Mouse (Mus musculus) kidney, embryonic 14.5 days (tissue): Measurements from ENCODE around the gene Crcp. TPM values are rescaled to one million over a fixed set of nuclear protein-coding genes. Genes with fewer than 3 reads are reported as not detected.

Experiments used
- ATAC-seq: fragments of 200-750 bp; cut with Nextera tagmentation; 2 replicates; pipeline ENCODE4 v1.8.0; 2017; ENCODE audit warnings: moderate number of reproducible peaks, mild to moderate bottlenecking, moderate TSS enrichment, moderate library complexity; ENCODE audit not compliant: low FRiP score, low TSS enrichment
- H3K27ac ChIP-seq: fragments of 300-500 bp; sonication (generic); 2 replicates; pipeline ENCODE4 v1.5.1; 2014; ENCODE audit warnings: low read depth, mild to moderate bottlenecking, low read length, moderate library complexity, mixed read lengths
- H3K27me3 ChIP-seq: fragments of 300-500 bp; sonication (generic); 2 replicates; pipeline ENCODE4 v1.6.1; 2014; ENCODE audit warnings: mild to moderate bottlenecking, low read length; ENCODE audit not compliant: control insufficient read depth, insufficient read depth
- H3K36me3 ChIP-seq: fragments of 300-500 bp; sonication (generic); 2 replicates; pipeline ENCODE4 v1.6.1; 2014; ENCODE audit warnings: low read length, mixed read lengths; ENCODE audit not compliant: control insufficient read depth, insufficient read depth
- H3K4me1 ChIP-seq: fragments of 300-500 bp; sonication (generic); 2 replicates; pipeline ENCODE4 v1.6.1; 2014; ENCODE audit warnings: low read length, mixed read lengths; ENCODE audit not compliant: control insufficient read depth, insufficient read depth
- H3K4me2 ChIP-seq: fragments of 300-500 bp; sonication (generic); replicated peaks from 2 replicates; pipeline ENCODE4 v1.6.1; 2014; ENCODE audit warnings: low read depth, mild to moderate bottlenecking, low read length
- H3K4me3 ChIP-seq: fragments of 300-500 bp; sonication (generic); 2 replicates; pipeline ENCODE4 v1.5.1; 2014; ENCODE audit warnings: mild to moderate bottlenecking, low read length
- H3K9ac ChIP-seq: fragments of 300-500 bp; sonication (generic); 2 replicates; pipeline ENCODE4 v1.6.1; 2014; ENCODE audit warnings: low read depth, mild to moderate bottlenecking, low read length, moderate library complexity
- H3K9me3 ChIP-seq: fragments of 300-500 bp; sonication (generic); 2 replicates; pipeline ENCODE4 v1.6.1; 2016; ENCODE audit warnings: low read length; ENCODE audit not compliant: control insufficient read depth
- WGBS: fragments of 180-500 bp; shearing (Covaris S2); extraction: QIAGEN DNeasy Blood & Tissue Kit; methylation state at CpG from one replicate; pipeline ENCODE4 v1.1.7; 2014; 5-methylcytosine and 5-hydroxymethylcytosine counted together
- polyA plus RNA-seq: library from polyadenylated mRNA; unstranded; fragments of >200 nt; fragmentation: Nextera tagmentation; extraction: Ambion mirVana; gene quantifications from 2 replicates; pipeline ENCODE4 v1.2.1, GENCODE M21; 2014

Gene Crcp
- polyA plus RNA-seq, 1 experiment from 2014 or later = 24.5 TPM

GRCm38 (mm10) chr5:130088612-130089011, 59.5 kb downstream of the Crcp start:
- Histone ChIP-seq H3K4me1 (no peaks in the 10 kb centered on the region), H3K9me3 (no peaks in the 10 kb centered on the region), H3K27ac (no peak overlapping the region), H3K27me3 (no peaks in the 10 kb centered on the region), H3K9ac (no peak overlapping the region), H3K4me2 (no peak overlapping the region), H3K4me3 (no peak overlapping the region), H3K36me3 (no peaks in the 10 kb centered on the region; the same call in 1 of the 2 replicates)
- ATAC-seq = no peak
- 91% methylated on average over 4 of the region's 4 CpGs for WGBS

DNA sequence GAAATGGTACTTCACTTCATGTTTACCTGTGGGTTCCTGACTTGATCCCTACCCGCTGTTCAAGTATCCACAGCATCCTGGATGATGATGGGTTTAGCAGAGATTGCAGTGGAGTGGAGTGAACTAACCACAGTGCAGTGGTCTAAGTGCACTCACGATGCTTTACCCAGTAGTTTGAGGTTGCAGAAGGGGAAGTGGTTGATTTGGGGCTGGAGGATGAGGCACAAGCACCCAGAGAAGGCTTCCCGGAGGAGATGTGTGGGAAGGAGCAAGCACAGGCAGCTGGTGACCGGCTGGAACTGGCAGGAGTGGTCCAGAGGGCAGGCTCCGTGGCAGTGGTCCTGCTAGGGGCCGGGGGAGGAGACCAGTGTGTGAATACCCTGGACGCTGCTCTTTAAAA, 60.1 kb downstream of the Crcp start:
- 58% methylated on average over 7 of the region's 7 CpGs for WGBS
- ATAC-seq = no peak
- no peaks in the 10 kb centered on the region for H3K9me3 ChIP-seq
- H3K36me3 ChIP-seq = no peaks in the 10 kb centered on the region; the same call in 1 of the 2 replicates
- no peak overlapping the region for H3K9ac ChIP-seq
- no peak overlapping the region for H3K4me2 ChIP-seq
- no peaks in the 10 kb centered on the region for H3K4me1 ChIP-seq
- H3K27me3 ChIP-seq = no peaks in the 10 kb centered on the region
- no peak overlapping the region for H3K27ac ChIP-seq
- no peak overlapping the region for H3K4me3 ChIP-seq

GRCm38 (mm10) chr5:130089626-130090393, 60.7 kb downstream of the Crcp start:
- Histone ChIP-seq H3K9ac (no peak overlapping the region), H3K4me3 (no peak overlapping the region), H3K4me1 (no peaks in the 10 kb centered on the region), H3K4me2 (no peak overlapping the region), H3K9me3 (no peaks in the 10 kb centered on the region), H3K36me3 (no peaks in the 10 kb centered on the region; the same call in 1 of the 2 replicates), H3K27me3 (no peaks in the 10 kb centered on the region), H3K27ac (no peak overlapping the region)
- WGBS = 86% methylated on average over 18 of the region's 18 CpGs
- no peak for ATAC-seq

GRCm38 (mm10) chr5:130096754-130097153, 67.7 kb downstream of the Crcp start:
- Histone ChIP-seq H3K27ac (no peak overlapping the region), H3K36me3 (peaks cover 3% of the 10 kb centered on the region; the same call in 1 of the 2 replicates), H3K4me3 (no peak overlapping the region), H3K4me2 (no peak overlapping the region), H3K4me1 (no peaks in the 10 kb centered on the region), H3K9me3 (no peaks in the 10 kb centered on the region), H3K27me3 (no peaks in the 10 kb centered on the region), H3K9ac (no peak overlapping the region)
- ATAC-seq = no peak
- 68% methylated on average over 12 of the region's 12 CpGs for WGBS

- Histone ChIP-seq H3K27ac (no peak overlapping the region), H3K36me3 (peaks cover 9% of the 10 kb centered on the region), H3K4me3 (no peak overlapping the region), H3K27me3 (no peaks in the 10 kb centered on the region), H3K4me1 (no peaks in the 10 kb centered on the region), H3K9me3 (no peaks in the 10 kb centered on the region), H3K4me2 (no peak overlapping the region), H3K9ac (no peak overlapping the region)
- 57% methylated on average over 2 of the region's 2 CpGs for WGBS
- ATAC-seq = no peak
Measured at GRCm38 (mm10) chr5:130097837-130098236, 68.7 kb downstream of the Crcp start.

- WGBS = 96% methylated on average over 17 of the region's 17 CpGs
- no peaks in the 10 kb centered on the region for H3K4me1 ChIP-seq
Measured at GRCm38 (mm10) chr5:130101724-130102123, 72.6 kb downstream of the Crcp start.

DNA sequence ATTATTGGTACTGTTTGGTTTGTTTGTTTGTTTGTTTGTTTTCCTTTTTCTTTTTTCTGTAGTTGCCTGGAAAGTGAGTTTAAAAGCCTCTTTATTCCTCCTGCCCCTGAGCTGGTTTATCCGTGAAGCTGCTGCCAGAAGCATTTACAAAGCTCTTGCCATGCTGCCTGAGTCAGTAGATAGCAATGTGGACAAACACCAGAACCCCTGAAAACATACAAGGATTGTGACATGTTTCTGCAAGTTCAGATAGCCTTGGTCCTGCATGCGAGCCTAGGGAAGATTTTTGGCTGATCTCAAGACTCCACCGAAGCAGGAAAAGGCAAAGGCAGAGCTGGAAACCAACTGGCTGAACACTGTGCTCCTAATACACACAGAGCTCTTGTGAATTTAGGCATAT, 80.3 kb downstream of the Crcp start:
- H3K27me3 ChIP-seq = no peaks in the 10 kb centered on the region
- WGBS = 90% methylated on average over 3 of the region's 3 CpGs
- H3K36me3 ChIP-seq = peaks cover 2% of the 10 kb centered on the region; the same call in 1 of the 2 replicates
- H3K9me3 ChIP-seq = no peaks in the 10 kb centered on the region
- no peak for ATAC-seq
- H3K27ac ChIP-seq = no peak overlapping the region
- H3K4me1 ChIP-seq = no peaks in the 10 kb centered on the region
- H3K4me2 ChIP-seq = no peak overlapping the region
- H3K9ac ChIP-seq = no peak overlapping the region
- no peak overlapping the region for H3K4me3 ChIP-seq

More at GRCm38 (mm10) chr5:130101724-130102123, 72.6 kb downstream of the Crcp start:
- Histone ChIP-seq H3K9ac (no peak overlapping the region), H3K27ac (no peak overlapping the region), H3K36me3 (peaks cover 13% of the 10 kb centered on the region), H3K9me3 (no peaks in the 10 kb centered on the region), H3K4me3 (no peak overlapping the region), H3K27me3 (no peaks in the 10 kb centered on the region), H3K4me2 (no peak overlapping the region)
- ATAC-seq = no peak

Other genes starting within 250 kb of the Crcp start
- gene Psph, start 241.8 kb upstream of the Crcp start, polyA plus RNA-seq = 61.9 and 68.2 TPM in 2 replicates
- 49.0 and 58.7 TPM in 2 replicates for gene Sumf2, start 182.3 kb upstream of the Crcp start, polyA plus RNA-seq
- 1,010 and 1,332 TPM in 2 replicates for gene Chchd2, start 141.8 kb upstream of the Crcp start, polyA plus RNA-seq
- 8.0 and 8.7 TPM in 2 replicates for gene Zbed5, start 133.6 kb upstream of the Crcp start, polyA plus RNA-seq
- gene Phkg1, start 130.7 kb upstream of the Crcp start, polyA plus RNA-seq = 0.15 and 0.21 TPM in 2 replicates
- gene Nupr1l, start 120.8 kb upstream of the Crcp start, polyA plus RNA-seq = 3.4 and 3.5 TPM in 2 replicates
- gene Vkorc1l1, start 87.3 kb upstream of the Crcp start, polyA plus RNA-seq = 20.7 and 24.6 TPM in 2 replicates
- 49.8 and 58.7 TPM in 2 replicates for gene Gusb, start 26.2 kb upstream of the Crcp start, polyA plus RNA-seq
- gene Asl, start within 50 bp of the Crcp start, polyA plus RNA-seq = 40.3 and 46.4 TPM in 2 replicates
- gene Tpst1, start 44.0 kb downstream of the Crcp start, polyA plus RNA-seq = 61.8 and 70.7 TPM in 2 replicates
- 2.2 and 4.3 TPM in 2 replicates for gene Kctd7, start 115.6 kb downstream of the Crcp start, polyA plus RNA-seq
- 21.0 and 26.7 TPM in 2 replicates for gene Rabgef1, start 142.5 kb downstream of the Crcp start, polyA plus RNA-seq
- gene Tmem248, start 187.8 kb downstream of the Crcp start, polyA plus RNA-seq = 42.2 and 45.9 TPM in 2 replicates
- gene Sbds, start 226.2 kb downstream of the Crcp start, polyA plus RNA-seq = 55.4 and 77.5 TPM in 2 replicates
- gene Tyw1, start 226.3 kb downstream of the Crcp start, polyA plus RNA-seq = 18.3 and 30.2 TPM in 2 replicates